Mouse (Mus musculus) heart, postnatal 14 days (tissue): ENCODE data around the gene Cpxm1. TPM values are rescaled to one million over a fixed set of nuclear protein-coding genes. Genes with fewer than 3 reads are reported as not detected.
A peak's percentile ranks its signal among the peaks of the same experiment; 100 is the strongest.
"Not testable (repeated sequence)": the region's sequence is repeated elsewhere in the genome, so short reads cannot be mapped to it uniquely, and the experiment has no call there.

Source experiments
- DNase-seq, 2 experiments: peaks; one replicate each; pipeline ENCODE4 v3.0.0; 2021 to 2022
- intact Hi-C: fragments of 180-260 bp; cut with DNase I; formaldehyde crosslinking; loops from one replicate; pipeline ENCODE4 v1.15.1; 2025
- total RNA-seq, 2 experiments: library from RNA; stranded (reverse); gene quantifications; 2 replicates each; pipeline ENCODE4 v1.2.3; 2021

Cpxm1 gene
- total RNA-seq, 2 experiments from 2014 or later = 9.5 to 10.4 TPM

GRCm38 (mm10) chr2:130406178-130406577 is 8.8 kb upstream of the Cpxm1 start, which contains the start of gene Tmem239:
Gene Tmem239, plus strand, starts transcription at chr2:130406478.
- no peak for DNase-seq
- intact Hi-C loops = no loop called here

GRCm38 (mm10) chr2:130404939-130405338 is 7.6 kb upstream of the Cpxm1 start, which contains the start of the genes Gm28372 and 1700020A23Rik:
Gene Gm28372, plus strand, starts transcription at chr2:130405239.
Gene 1700020A23Rik, plus strand, starts transcription at chr2:130405259.
- no peak for DNase-seq
- intact Hi-C loops = no loop called here

- intact Hi-C loops = no loop called here
- no peak for DNase-seq
Observed at GRCm38 (mm10) chr2:130401891-130402290, 4.5 kb upstream of the Cpxm1 start.

GRCm38 (mm10) chr2:130400046-130400445 is 2.7 kb upstream of the Cpxm1 start:
- intact Hi-C loops = no loop called here
- DNase-seq = no peak

- DNase-seq = peak; percentile 52 to 62
- intact Hi-C loops = no loop called here
Observed at GRCm38 (mm10) chr2:130398091-130398490, 717 bp upstream of the Cpxm1 start.

- intact Hi-C loops = no loop called here
- DNase-seq = no peak
Observed at GRCm38 (mm10) chr2:130395696-130396095, 1.7 kb downstream of the Cpxm1 start.

GRCm38 (mm10) chr2:130392836-130393235 is 4.5 kb downstream of the Cpxm1 start:
- intact Hi-C loops = no loop called here
- no peak for DNase-seq

GRCm38 (mm10) chr2:130390993-130391625 is 6.3 kb downstream of the Cpxm1 start:
- intact Hi-C loops = no loop called here
- DNase-seq = no peak

- DNase-seq = no peak
- intact Hi-C loops = no loop called here
Observed at GRCm38 (mm10) chr2:130388796-130389195, 8.6 kb downstream of the Cpxm1 start.

GRCm38 (mm10) chr2:130386212-130386611 is 11.2 kb downstream of the Cpxm1 start:
- intact Hi-C loops = no loop called here
- no peak for DNase-seq

GRCm38 (mm10) chr2:130383895-130384294 is 13.5 kb downstream of the Cpxm1 start:
- no peak for DNase-seq
- intact Hi-C loops = no loop called here

- DNase-seq = no peak
- intact Hi-C loops = no loop called here
Observed at GRCm38 (mm10) chr2:130383205-130383604, 14.2 kb downstream of the Cpxm1 start.

GRCm38 (mm10) chr2:130374951-130375350 is 22.4 kb downstream of the Cpxm1 start:
- intact Hi-C loops = no loop called here
- DNase-seq = no peak

- DNase-seq, intact Hi-C loops: not testable (repeated sequence)
Observed at GRCm38 (mm10) chr2:130373026-130373425, 24.3 kb downstream of the Cpxm1 start.

GRCm38 (mm10) chr2:130367386-130367785 is 30.0 kb downstream of the Cpxm1 start:
- intact Hi-C loops = no loop called here
- no peak for DNase-seq

- intact Hi-C loops = no loop called here
- DNase-seq = peak in 1 of 2 experiments; percentile 5
Observed at GRCm38 (mm10) chr2:130365211-130366094, 31.9 kb downstream of the Cpxm1 start.

GRCm38 (mm10) chr2:130362511-130363026 is 34.8 kb downstream of the Cpxm1 start:
- intact Hi-C loops = loop anchor here (2.0 to 5.0 kb wide), 2 partner anchors 66 to 295 kb away; no protein-coding TSS in a partner anchor
- peak; percentile 44 to 76 for DNase-seq

GRCm38 (mm10) chr2:130358852-130359251 is 38.5 kb downstream of the Cpxm1 start:
- DNase-seq = no peak
- intact Hi-C loops = no loop called here

GRCm38 (mm10) chr2:130357551-130357950 is 39.8 kb downstream of the Cpxm1 start:
- DNase-seq = no peak
- intact Hi-C loops = no loop called here

GRCm38 (mm10) chr2:130353889-130354288 is 43.5 kb downstream of the Cpxm1 start:
- DNase-seq = peak; percentile 22 to 33
- intact Hi-C loops = no loop called here

GRCm38 (mm10) chr2:130353411-130353810 is 44.0 kb downstream of the Cpxm1 start:
- no peak for DNase-seq
- intact Hi-C loops = no loop called here
